Mouse (Mus musculus): ENCODE results near the gene Nemf. TPM values are rescaled to one million over a fixed set of nuclear protein-coding genes. Genes with fewer than 3 reads are reported as not detected.
"Not testable (repeated sequence)": the region's sequence is repeated elsewhere in the genome, so short reads cannot be mapped to it uniquely, and the experiment has no call there.

Nemf gene
- 76.9 and 84.2 TPM in 2 replicates for polyA plus RNA-seq (2015; fragmentation: Nextera tagmentation; extraction: Ambion mirVana)

DNA sequence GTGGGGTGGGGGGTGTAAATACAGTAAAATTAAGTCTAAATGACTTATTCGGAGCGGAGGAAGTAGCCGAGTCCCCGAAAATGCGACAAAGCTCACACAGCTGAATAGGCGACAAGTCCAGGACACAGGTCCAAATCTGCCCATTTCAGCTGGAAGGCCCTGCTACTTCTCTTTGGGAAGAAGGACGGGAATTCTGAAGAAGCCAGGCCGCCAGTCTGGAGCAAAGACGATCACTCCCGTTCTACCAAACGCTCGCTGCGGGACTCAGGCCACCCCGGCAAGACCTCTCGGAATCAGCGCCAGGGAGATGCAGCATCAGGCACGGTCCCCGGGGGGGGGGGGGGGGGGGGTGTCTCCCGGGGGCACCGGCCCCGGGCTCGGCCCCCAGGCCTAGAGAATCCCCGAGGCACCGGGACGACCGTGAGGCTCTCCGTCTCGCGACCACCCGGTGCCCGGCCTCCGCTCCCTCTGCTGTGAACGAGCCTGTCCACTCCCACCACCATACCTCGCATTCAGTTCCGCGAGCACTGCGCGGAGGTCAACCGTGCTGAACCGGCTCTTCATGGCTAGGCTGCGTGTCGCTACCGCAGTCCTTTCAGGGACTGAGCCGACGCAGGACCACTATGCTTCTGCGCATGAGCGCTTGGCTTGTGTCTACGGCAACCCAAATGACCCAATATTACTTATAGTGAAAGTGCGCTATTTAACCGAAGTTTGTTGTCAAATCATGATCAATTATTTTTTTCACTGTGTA, at the start of gene Nemf:
Gene Nemf, minus strand, starts transcription at position 620 of the 754 bp plus-strand sequence.
- peak; percentile 52; the same call in 1 of the 2 replicates for ATAC-seq (ENCODE audit: borderline replicate concordance, extremely low read depth, low FRiP score, low TSS enrichment)
- Histone ChIP-seq H3K4me2 (peak within 1 kb of the TSS; percentile 62), H3K9me3 (no peaks in the 10 kb centered on the region), H3K4me1 (peaks cover 8% of the 10 kb centered on the region; the same call in 1 of the 2 replicates), H3K4me3 (peak within 1 kb of the TSS; percentile 79), H3K36me3 (peaks cover 23% of the 10 kb centered on the region), H3K9ac (peak within 1 kb of the TSS; percentile 84), H3K27me3 (no peaks in the 10 kb centered on the region), H3K27ac (peak within 1 kb of the TSS; percentile 76)
- under 1% methylated on average over 48 of the region's 50 CpGs for WGBS

DNA sequence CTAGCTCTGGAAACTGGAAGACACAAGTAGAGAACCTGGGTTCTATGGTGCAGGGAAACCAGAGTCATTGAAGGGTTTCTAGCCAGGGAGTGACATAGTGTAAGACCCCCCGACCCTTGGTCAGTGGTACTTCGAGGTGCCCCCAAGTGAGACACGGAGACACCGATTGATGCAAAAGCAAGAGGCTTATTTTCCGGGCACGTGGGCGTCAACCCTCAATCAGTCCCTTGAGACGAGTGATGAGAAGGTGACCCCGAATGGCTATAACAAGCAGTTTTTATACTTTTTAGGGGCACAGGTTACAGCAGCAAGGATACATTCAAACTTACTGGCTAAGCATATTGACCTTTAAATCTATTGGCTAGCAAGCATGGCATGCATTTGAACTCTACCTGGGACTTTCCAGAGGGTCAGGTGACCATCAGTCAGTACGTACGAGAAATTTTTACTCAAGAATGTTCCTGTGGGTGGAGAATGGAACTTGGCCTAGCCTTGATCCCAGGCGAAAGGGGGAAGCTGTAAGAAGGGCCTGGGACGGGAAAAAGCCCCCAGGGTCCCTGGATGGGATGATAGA, 45.7 kb upstream of the Nemf start:
- 85% methylated on average over 13 of the region's 13 CpGs for WGBS
- Histone ChIP-seq H3K9ac (no peak overlapping the region), H3K27ac (no peak overlapping the region), H3K4me2 (no peak overlapping the region), H3K4me3 (no peak overlapping the region), H3K36me3 (no peaks in the 10 kb centered on the region), H3K4me1 (peaks cover 9% of the 10 kb centered on the region), H3K27me3 (no peaks in the 10 kb centered on the region), H3K9me3 (no peaks in the 10 kb centered on the region)
- no peak for ATAC-seq (ENCODE audit: borderline replicate concordance, extremely low read depth, low FRiP score, low TSS enrichment)

GRCm38 (mm10) chr12:69402100-69402499, 45.1 kb upstream of the Nemf start:
- Histone ChIP-seq H3K27me3 (no peaks in the 10 kb centered on the region), H3K4me1 (peaks cover 9% of the 10 kb centered on the region), H3K4me2 (no peak overlapping the region), H3K9me3 (no peaks in the 10 kb centered on the region), H3K9ac (no peak overlapping the region), H3K27ac (no peak overlapping the region), H3K4me3 (no peak overlapping the region), H3K36me3 (no peaks in the 10 kb centered on the region)
- ATAC-seq (ENCODE audit: borderline replicate concordance, extremely low read depth, low FRiP score, low TSS enrichment): no peak
- 46% methylated on average over 9 of the region's 9 CpGs for WGBS

DNA sequence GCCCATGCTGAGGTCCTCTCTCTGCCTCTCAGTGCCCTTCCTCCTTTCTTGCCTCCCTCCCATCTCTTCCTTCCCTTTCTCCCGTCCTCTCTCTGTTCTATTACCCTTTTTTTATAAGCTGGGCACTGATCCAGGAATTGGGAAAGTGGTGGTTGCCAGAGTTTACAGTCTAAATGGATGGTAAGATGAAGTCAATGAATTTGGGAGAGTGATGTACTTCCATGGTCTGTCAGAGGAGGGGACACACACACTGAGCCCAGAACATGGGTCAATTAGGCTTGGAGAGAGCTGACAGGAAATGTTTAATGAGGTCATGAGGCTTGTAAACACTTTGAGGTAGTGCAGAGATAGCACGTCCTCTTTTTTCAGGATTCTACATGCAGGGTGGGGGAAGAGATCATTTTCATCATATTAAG, 43.9 kb upstream of the Nemf start:
- Histone ChIP-seq H3K27me3 (no peaks in the 10 kb centered on the region), H3K36me3 (no peaks in the 10 kb centered on the region), H3K9me3 (no peaks in the 10 kb centered on the region), H3K4me1 (peaks cover 9% of the 10 kb centered on the region), H3K9ac (no peak overlapping the region), H3K27ac (no peak overlapping the region), H3K4me2 (no peak overlapping the region), H3K4me3 (no peak overlapping the region)
- WGBS: 15% methylated on average over 2 of the region's 2 CpGs
- peak; percentile 35; the same call in 1 of the 2 replicates for ATAC-seq (ENCODE audit: borderline replicate concordance, extremely low read depth, low FRiP score, low TSS enrichment)

DNA sequence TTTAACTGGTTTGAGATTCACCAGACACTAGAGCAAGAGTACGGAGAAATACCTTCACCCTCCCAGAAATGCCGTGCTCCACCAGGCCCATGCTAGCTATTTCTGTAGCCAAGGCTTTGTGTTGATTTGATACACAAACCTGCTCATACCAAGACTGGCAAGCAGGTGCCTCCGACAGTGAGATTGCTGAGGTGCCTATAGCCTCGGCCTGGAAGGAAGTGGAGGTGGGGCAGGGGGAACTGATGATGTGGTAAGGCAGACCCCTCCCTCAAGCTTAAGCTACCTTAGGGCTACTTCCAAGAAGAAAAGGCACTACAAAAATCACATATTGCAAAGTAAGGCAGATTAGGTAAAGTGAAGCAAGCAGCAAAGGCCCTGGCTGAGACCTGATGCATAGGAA, 43.4 kb upstream of the Nemf start:
- no peaks in the 10 kb centered on the region for H3K27me3 ChIP-seq
- H3K4me3 ChIP-seq: no peak overlapping the region
- 73% methylated on average over 4 of the region's 4 CpGs for WGBS
- no peak overlapping the region for H3K9ac ChIP-seq
- no peaks in the 10 kb centered on the region for H3K9me3 ChIP-seq
- H3K36me3 ChIP-seq: no peaks in the 10 kb centered on the region
- H3K4me2 ChIP-seq: no peak overlapping the region
- peaks cover 9% of the 10 kb centered on the region for H3K4me1 ChIP-seq
- H3K27ac ChIP-seq: no peak overlapping the region
- no peak for ATAC-seq (ENCODE audit: borderline replicate concordance, extremely low read depth, low FRiP score, low TSS enrichment)

- no peak for ATAC-seq (ENCODE audit: borderline replicate concordance, extremely low read depth, low FRiP score, low TSS enrichment)
- no peak overlapping the region for H3K27ac ChIP-seq
- no peak overlapping the region for H3K9ac ChIP-seq
- H3K4me2 ChIP-seq: no peak overlapping the region
- H3K4me1 ChIP-seq: 0 out of 2 replicates have a peak, but pooled peaks cover 5% of the 10 kb centered on the region
- H3K9me3 ChIP-seq: no peaks in the 10 kb centered on the region
- H3K4me3 ChIP-seq: no peak overlapping the region
- H3K27me3 ChIP-seq: no peaks in the 10 kb centered on the region
- 72% methylated on average over 6 of the region's 6 CpGs for WGBS
- H3K36me3 ChIP-seq: no peaks in the 10 kb centered on the region
These were observed 37.5 kb upstream of the Nemf start for GRCm38 (mm10) chr12:69394456-69394855.

GRCm38 (mm10) chr12:69393076-69393475, 36.1 kb upstream of the Nemf start:
- Histone ChIP-seq H3K4me3 (no peak overlapping the region), H3K36me3 (no peaks in the 10 kb centered on the region), H3K27ac (no peak overlapping the region), H3K4me2 (no peak overlapping the region), H3K9me3 (no peaks in the 10 kb centered on the region), H3K4me1 (0 out of 2 replicates have a peak, but pooled peaks cover 5% of the 10 kb centered on the region), H3K9ac (no peak overlapping the region), H3K27me3 (no peaks in the 10 kb centered on the region)
- ATAC-seq (ENCODE audit: borderline replicate concordance, extremely low read depth, low FRiP score, low TSS enrichment): no peak
- 75% methylated on average over 10 of the region's 10 CpGs for WGBS

DNA sequence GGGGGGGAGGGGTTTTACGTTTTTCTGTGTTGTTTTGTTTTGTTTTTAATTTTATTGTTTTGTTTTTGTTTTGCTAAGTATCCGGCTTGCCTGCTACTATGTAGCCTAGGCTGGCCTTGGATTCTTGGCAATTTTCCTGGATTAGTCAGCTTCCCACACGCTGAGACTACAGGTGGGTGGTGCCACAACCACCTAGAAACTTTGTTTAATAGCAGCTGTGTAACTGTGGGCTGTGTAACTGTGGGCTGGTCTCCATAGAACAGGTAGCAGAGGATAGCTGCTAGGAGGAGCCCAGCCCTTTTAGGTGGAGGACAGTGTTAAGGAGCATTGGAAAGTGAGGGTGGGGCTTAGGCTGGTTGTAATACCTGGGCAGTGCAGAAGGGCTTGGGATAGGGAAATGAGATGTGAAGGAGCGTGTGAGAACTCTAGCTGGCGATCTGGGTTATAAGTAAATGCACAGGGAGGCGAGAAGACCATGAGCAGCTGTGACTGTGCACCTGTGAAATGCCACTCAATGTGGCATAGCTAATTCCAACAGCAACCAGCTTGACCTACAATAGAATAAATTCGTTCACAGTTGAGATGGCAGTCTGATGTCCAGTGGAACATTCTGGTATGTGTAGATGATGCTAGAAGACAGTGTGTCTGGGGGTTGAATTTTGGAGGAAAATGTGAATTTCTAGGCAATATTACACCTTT, 33.2 kb upstream of the Nemf start:
- Histone ChIP-seq H3K9me3 (no peaks in the 10 kb centered on the region), H3K9ac (no peak overlapping the region), H3K27me3 (no peaks in the 10 kb centered on the region), H3K4me2 (no peak overlapping the region), H3K36me3 (no peaks in the 10 kb centered on the region), H3K27ac (no peak overlapping the region), H3K4me3 (no peak overlapping the region), H3K4me1 (0 out of 2 replicates have a peak, but pooled peaks cover 5% of the 10 kb centered on the region)
- 70% methylated on average over 7 of the region's 7 CpGs for WGBS
- ATAC-seq (ENCODE audit: borderline replicate concordance, extremely low read depth, low FRiP score, low TSS enrichment): no peak

- H3K4me1 ChIP-seq: 0 out of 2 replicates have a peak, but pooled peaks cover 5% of the 10 kb centered on the region
- no peak overlapping the region for H3K9ac ChIP-seq
- no peak overlapping the region for H3K27ac ChIP-seq
- WGBS: 69% methylated on average over 7 of the region's 7 CpGs
- no peak for ATAC-seq (ENCODE audit: borderline replicate concordance, extremely low read depth, low FRiP score, low TSS enrichment)
- no peak overlapping the region for H3K4me3 ChIP-seq
- no peaks in the 10 kb centered on the region for H3K9me3 ChIP-seq
- no peak overlapping the region for H3K4me2 ChIP-seq
- H3K27me3 ChIP-seq: no peaks in the 10 kb centered on the region
- no peaks in the 10 kb centered on the region for H3K36me3 ChIP-seq
These were observed 32.4 kb upstream of the Nemf start for GRCm38 (mm10) chr12:69389273-69389938.

DNA sequence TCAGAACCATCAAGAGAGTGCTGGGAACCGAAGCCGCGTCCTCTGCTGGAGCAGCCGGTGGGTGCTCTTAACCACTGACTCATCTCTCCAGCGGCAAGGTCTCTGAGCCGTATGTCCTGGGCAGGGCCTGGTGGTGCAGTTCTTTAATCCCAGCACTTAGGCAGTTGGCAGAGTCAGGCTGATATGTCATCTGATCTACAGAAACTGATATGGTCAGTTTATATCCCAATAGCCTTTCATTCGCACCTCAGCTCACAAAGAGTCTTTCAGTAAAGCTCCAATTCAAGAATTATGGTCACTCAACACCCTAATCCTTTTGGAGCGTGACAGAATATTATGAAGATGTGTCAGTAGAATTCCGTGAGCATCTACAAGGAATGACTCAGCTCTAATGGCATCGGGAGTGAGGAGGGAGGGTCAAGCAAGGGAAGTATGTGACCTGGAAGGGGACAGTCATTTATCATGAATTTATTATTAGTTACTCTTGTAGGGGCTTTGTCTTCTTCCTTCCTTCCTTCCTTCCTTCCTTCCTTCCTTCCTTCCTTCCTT, 31.4 kb upstream of the Nemf start:
- H3K4me1 ChIP-seq: 0 out of 2 replicates have a peak, but pooled peaks cover 5% of the 10 kb centered on the region
- H3K4me2 ChIP-seq: no peak overlapping the region
- H3K27ac ChIP-seq: no peak overlapping the region
- no peak for ATAC-seq (ENCODE audit: borderline replicate concordance, extremely low read depth, low FRiP score, low TSS enrichment)
- no peak overlapping the region for H3K9ac ChIP-seq
- no peaks in the 10 kb centered on the region for H3K27me3 ChIP-seq
- no peaks in the 10 kb centered on the region for H3K36me3 ChIP-seq
- no peaks in the 10 kb centered on the region for H3K9me3 ChIP-seq
- WGBS: 84% methylated on average over 10 of the region's 10 CpGs
- no peak overlapping the region for H3K4me3 ChIP-seq

GRCm38 (mm10) chr12:69386281-69386732, 29.3 kb upstream of the Nemf start:
- not testable (repeated sequence) for ATAC-seq (ENCODE audit: borderline replicate concordance, extremely low read depth, low FRiP score, low TSS enrichment)
- 87% methylated on average over 12 of the region's 12 CpGs for WGBS

More at GRCm38 (mm10) chr12:69386281-69386732, 29.3 kb upstream of the Nemf start:
- not testable (repeated sequence) for H3K4me2 ChIP-seq, H3K27ac ChIP-seq, H3K9me3 ChIP-seq, H3K4me3 ChIP-seq, H3K27me3 ChIP-seq, H3K4me1 ChIP-seq, H3K36me3 ChIP-seq, H3K9ac ChIP-seq
